Mouse (Mus musculus) neural tube, embryonic 13.5 days (tissue): Measurements from ENCODE around the gene Il15ra. TPM values are rescaled to one million over a fixed set of nuclear protein-coding genes. Genes with fewer than 3 reads are reported as not detected.

ENCODE experiments used
- ATAC-seq: fragments of 200-750 bp; cut with Nextera tagmentation; 2 replicates; pipeline ENCODE4 v1.8.0; 2017; ENCODE audit warnings: low read depth, mild to moderate bottlenecking, moderate TSS enrichment, moderate library complexity
- H3K27ac ChIP-seq: fragments of 300-500 bp; sonication (generic); replicated peaks from 2 replicates; pipeline ENCODE4 v1.5.1; 2015; ENCODE audit warnings: moderate library complexity, mild to moderate bottlenecking, inconsistent platforms
- H3K27me3 ChIP-seq: fragments of 300-500 bp; sonication (generic); 2 replicates; pipeline ENCODE4 v1.6.1; 2015; ENCODE audit warnings: mild to moderate bottlenecking, inconsistent platforms
- H3K36me3 ChIP-seq: fragments of 300-500 bp; sonication (generic); 2 replicates; pipeline ENCODE4 v1.6.1; 2015; ENCODE audit warnings: mild to moderate bottlenecking, inconsistent platforms
- H3K4me1 ChIP-seq: fragments of 300-500 bp; sonication (generic); replicated peaks from 2 replicates; pipeline ENCODE4 v1.6.1; 2015; ENCODE audit warnings: inconsistent platforms
- H3K4me2 ChIP-seq: fragments of 300-500 bp; sonication (generic); 2 replicates; pipeline ENCODE4 v1.6.1; 2015; ENCODE audit warnings: inconsistent platforms, mild to moderate bottlenecking, moderate library complexity
- H3K4me3 ChIP-seq: fragments of 300-500 bp; sonication (generic); 2 replicates; pipeline ENCODE4 v1.5.1; 2015; ENCODE audit warnings: mild to moderate bottlenecking, inconsistent platforms
- H3K9ac ChIP-seq: fragments of 300-500 bp; sonication (generic); 2 replicates; pipeline ENCODE4 v1.6.1; 2015; ENCODE audit warnings: moderate library complexity, mild to moderate bottlenecking, inconsistent platforms
- H3K9me3 ChIP-seq: fragments of 300-500 bp; sonication (generic); 2 replicates; pipeline ENCODE4 v1.6.1; 2016; ENCODE audit warnings: inconsistent platforms
- WGBS: fragments of 180-500 bp; shearing (Covaris S2); methylation state at CpG from one replicate; pipeline ENCODE4 v1.1.7; 2015; 5-methylcytosine and 5-hydroxymethylcytosine counted together
- polyA plus RNA-seq: library from polyadenylated mRNA; unstranded; fragments of >200 nt; fragmentation: Nextera tagmentation; extraction: Ambion mirVana; gene quantifications from 2 replicates; pipeline ENCODE4 v1.2.1, GENCODE M21; 2015

Il15ra gene
- polyA plus RNA-seq: 0.74 and 0.81 TPM in 2 replicates

DNA sequence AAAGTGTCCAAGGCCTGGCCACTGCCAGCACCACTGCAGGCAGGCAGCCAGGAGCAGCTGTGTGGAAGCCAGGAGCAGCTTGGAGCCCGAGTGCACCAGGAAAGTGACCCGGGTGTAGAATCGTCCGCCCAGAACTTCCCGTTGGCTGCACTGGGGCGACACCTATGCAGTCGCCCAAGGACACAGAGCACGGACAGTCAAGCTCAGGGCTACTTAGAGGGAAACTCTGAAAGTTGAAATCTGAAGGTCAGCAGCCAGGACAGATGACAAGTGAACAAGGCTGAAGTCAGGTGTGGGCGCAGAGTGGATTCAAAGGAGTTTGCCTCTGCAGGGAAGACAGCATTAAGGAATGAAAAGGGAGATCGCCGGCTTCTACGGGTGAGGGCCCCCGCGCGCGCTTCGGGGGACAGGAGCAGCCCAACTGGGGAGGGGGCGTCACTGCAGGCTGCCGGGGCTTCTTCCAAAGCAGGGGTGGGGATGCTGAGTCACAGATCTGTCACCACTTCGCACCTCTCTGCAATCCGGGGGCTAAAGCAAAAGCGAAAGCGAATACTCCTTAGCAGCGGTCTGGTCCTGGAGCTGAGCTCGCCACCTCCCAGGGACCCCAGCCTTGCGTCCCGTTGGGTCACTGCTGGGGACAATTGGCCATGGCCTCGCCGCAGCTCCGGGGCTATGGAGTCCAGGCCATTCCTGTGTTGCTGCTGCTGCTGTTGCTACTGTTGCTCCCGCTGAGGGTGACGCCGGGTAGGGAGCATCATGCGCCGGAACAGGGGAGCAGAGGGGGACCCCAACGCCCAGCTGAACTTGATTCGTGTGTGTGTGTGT lies at the start of gene Il15ra:
Il15ra (plus strand) TSS at position 90 of the 825 bp plus-strand sequence.
- Histone ChIP-seq H3K27ac (no peak within 1 kb of the TSS), H3K27me3 (peaks cover 44% of the 10 kb centered on the region), H3K4me1 (peaks cover 13% of the 10 kb centered on the region), H3K9me3 (no peaks in the 10 kb centered on the region), H3K4me2 (peak within 1 kb of the TSS; percentile 99), H3K4me3 (peak within 1 kb of the TSS; percentile 54), H3K9ac (peak within 1 kb of the TSS; percentile 73), H3K36me3 (no peaks in the 10 kb centered on the region)
- WGBS: under 1% methylated on average over 37 of the region's 37 CpGs
- ATAC-seq: peak; percentile 79

- Histone ChIP-seq H3K4me1 (no peaks in the 10 kb centered on the region), H3K9ac (no peak overlapping the region), H3K9me3 (no peaks in the 10 kb centered on the region), H3K36me3 (no peaks in the 10 kb centered on the region), H3K4me2 (no peak overlapping the region), H3K27me3 (no peaks in the 10 kb centered on the region), H3K4me3 (no peak overlapping the region), H3K27ac (no peak overlapping the region)
- 89% methylated on average over 2 of the region's 2 CpGs for whole genome bisulfite sequencing
- ATAC-seq: no peak
Observed at GRCm38 (mm10) chr2:11657581-11657980, 47.5 kb upstream of the Il15ra start.

- Histone ChIP-seq H3K36me3 (no peaks in the 10 kb centered on the region), H3K27ac (no peak overlapping the region), H3K4me1 (no peaks in the 10 kb centered on the region), H3K4me3 (no peak overlapping the region), H3K9ac (no peak overlapping the region), H3K9me3 (no peaks in the 10 kb centered on the region), H3K27me3 (no peaks in the 10 kb centered on the region), H3K4me2 (no peak overlapping the region)
- no peak for ATAC-seq
- 29% methylated on average over 2 of the region's 2 CpGs for WGBS
Observed at GRCm38 (mm10) chr2:11659263-11659662, 45.8 kb upstream of the Il15ra start.

DNA sequence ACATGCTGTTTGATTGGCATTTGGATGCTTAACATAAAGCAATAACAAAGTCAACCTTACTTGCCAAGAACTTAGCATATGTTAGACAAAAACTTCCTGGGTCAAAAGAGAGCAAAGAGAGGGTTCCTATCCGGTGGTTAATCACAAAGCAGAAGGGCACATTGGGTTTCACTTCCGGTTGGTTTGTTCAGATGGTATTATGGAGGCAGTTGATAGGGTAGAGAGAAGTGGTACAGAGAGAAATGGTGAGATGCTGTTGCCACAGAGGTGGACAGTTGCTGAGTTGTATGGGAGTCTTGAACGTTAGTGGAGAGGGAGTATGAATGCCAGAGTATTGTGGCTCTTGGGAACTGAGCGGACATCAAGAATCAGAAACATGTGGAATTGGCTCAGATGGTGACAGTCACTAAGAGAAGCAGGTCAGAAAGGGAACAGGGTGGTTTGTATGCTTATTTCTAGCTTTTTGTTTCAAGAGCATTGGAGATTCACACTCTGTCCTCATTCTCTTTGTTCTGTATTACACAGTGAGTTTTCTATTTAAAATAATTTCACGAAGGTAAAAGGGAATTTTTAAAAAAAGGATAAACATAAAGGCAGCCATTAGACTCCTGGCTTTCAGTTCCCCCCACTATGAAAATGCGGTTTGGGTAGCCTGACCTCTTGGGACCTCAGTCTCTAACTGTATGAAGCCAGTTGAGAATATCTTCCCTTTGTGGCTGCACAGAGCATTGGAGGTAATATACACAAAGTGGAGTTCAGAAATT lies 42.8 kb upstream of the Il15ra start:
- ATAC-seq: no peak
- no peak overlapping the region for H3K4me2 ChIP-seq
- WGBS: 88% methylated on average over 6 of the region's 6 CpGs

DNA sequence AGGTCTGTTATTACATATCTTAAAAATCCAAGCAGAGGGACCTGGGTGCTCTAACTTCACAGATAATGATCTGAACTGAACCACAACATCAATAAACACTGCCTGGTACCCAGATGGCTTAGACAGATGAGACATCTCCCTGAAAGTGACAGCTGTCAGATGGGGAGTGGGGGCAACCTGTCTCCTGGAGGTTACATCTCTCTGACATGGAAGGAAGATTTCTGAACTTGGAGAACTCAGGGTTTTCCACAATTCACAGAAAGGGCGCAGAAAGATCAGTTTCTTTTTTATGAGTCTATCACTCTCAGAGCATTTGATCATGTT lies 42.2 kb upstream of the Il15ra start:
- H3K9me3 ChIP-seq: no peaks in the 10 kb centered on the region
- no peaks in the 10 kb centered on the region for H3K4me1 ChIP-seq
- H3K27me3 ChIP-seq: no peaks in the 10 kb centered on the region
- no peak overlapping the region for H3K4me2 ChIP-seq
- no peak overlapping the region for H3K4me3 ChIP-seq
- no peak overlapping the region for H3K27ac ChIP-seq
- no peaks in the 10 kb centered on the region for H3K36me3 ChIP-seq
- WGBS: 82% methylated on average over 1 of the region's 1 CpGs
- no peak overlapping the region for H3K9ac ChIP-seq
- ATAC-seq: no peak

More for the DNA sequence above, 42.8 kb upstream of the Il15ra start:
- no peaks in the 10 kb centered on the region for H3K36me3 ChIP-seq
- H3K4me3 ChIP-seq: no peak overlapping the region
- no peaks in the 10 kb centered on the region for H3K9me3 ChIP-seq
- no peaks in the 10 kb centered on the region for H3K4me1 ChIP-seq
- H3K9ac ChIP-seq: no peak overlapping the region
- H3K27me3 ChIP-seq: no peaks in the 10 kb centered on the region
- no peak overlapping the region for H3K27ac ChIP-seq

GRCm38 (mm10) chr2:11663961-11664360 lies 41.1 kb upstream of the Il15ra start:
- 0 out of 2 replicates have a peak overlapping the region, but pooled peaks have one; percentile 22 for H3K9ac ChIP-seq
- H3K4me1 ChIP-seq: no peaks in the 10 kb centered on the region
- no peak overlapping the region for H3K27ac ChIP-seq
- H3K27me3 ChIP-seq: no peaks in the 10 kb centered on the region
- H3K36me3 ChIP-seq: no peaks in the 10 kb centered on the region
- H3K9me3 ChIP-seq: no peaks in the 10 kb centered on the region
- peak overlapping the region; percentile 25 for H3K4me3 ChIP-seq
- WGBS: 5% methylated on average over 10 of the region's 10 CpGs
- peak overlapping the region; percentile 48 for H3K4me2 ChIP-seq
- peak; percentile 94 for ATAC-seq

DNA sequence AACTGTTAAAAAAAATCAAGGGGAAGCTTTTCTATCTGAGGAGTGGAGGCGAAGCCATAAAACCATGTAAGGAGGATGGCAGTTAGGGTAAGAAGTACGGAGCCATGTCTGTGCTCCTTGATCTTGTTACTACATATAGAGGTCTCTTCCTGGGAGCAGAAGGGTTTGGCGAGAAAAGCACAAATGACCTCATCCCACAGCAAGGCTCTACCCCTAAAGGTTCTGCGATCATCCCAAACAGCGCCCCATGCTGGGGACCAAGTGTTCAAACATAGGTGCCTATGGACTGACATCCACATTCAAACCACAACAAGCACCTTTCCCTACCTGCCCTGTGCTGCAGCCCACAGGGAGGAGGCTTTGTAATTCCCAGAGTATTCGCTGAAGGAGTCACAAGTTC lies 40.7 kb upstream of the Il15ra start:
- 45% methylated on average over 6 of the region's 6 CpGs for WGBS

GRCm38 (mm10) chr2:11664806-11665205 lies 40.3 kb upstream of the Il15ra start:
- H3K36me3 ChIP-seq: no peaks in the 10 kb centered on the region
- ATAC-seq: no peak
- peak overlapping the region; percentile 48; the same call in 1 of the 2 replicates for H3K4me2 ChIP-seq
- H3K9ac ChIP-seq: no peak overlapping the region
- no peaks in the 10 kb centered on the region for H3K4me1 ChIP-seq
- no peaks in the 10 kb centered on the region for H3K9me3 ChIP-seq
- H3K27me3 ChIP-seq: no peaks in the 10 kb centered on the region
- no peak overlapping the region for H3K4me3 ChIP-seq
- H3K27ac ChIP-seq: no peak overlapping the region
- 88% methylated on average over 4 of the region's 4 CpGs for WGBS

More for the DNA sequence above, 40.7 kb upstream of the Il15ra start:
- Histone ChIP-seq H3K27ac (no peak overlapping the region), H3K27me3 (no peaks in the 10 kb centered on the region), H3K36me3 (no peaks in the 10 kb centered on the region), H3K4me2 (peak overlapping the region; percentile 48), H3K9ac (0 out of 2 replicates have a peak overlapping the region, but pooled peaks have one; percentile 22), H3K4me1 (no peaks in the 10 kb centered on the region), H3K9me3 (no peaks in the 10 kb centered on the region), H3K4me3 (peak overlapping the region; percentile 25)
- ATAC-seq: peak; percentile 74; the same call in 1 of the 2 replicates

DNA sequence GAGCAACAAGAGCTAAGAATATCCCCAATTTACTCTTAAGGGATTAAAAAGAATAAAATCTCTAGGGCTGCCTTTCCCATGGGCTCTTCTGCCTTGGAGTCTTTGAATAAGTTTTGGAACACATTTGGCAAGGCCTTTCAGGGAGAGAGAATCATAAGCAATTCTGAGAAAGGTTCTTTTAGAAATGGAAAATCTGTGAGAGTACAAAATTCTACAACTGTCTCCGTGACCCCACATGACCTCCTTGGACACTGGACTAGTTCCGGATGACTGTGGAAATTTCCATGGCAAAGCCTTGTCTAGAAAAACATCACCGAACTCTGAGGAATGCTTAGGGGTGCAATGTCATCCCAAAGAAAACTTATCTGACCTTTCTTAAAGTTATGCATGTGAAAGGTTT lies 39.8 kb upstream of the Il15ra start:
- Histone ChIP-seq H3K9me3 (no peaks in the 10 kb centered on the region), H3K27me3 (no peaks in the 10 kb centered on the region), H3K27ac (no peak overlapping the region), H3K4me2 (no peak overlapping the region), H3K36me3 (no peaks in the 10 kb centered on the region), H3K4me1 (no peaks in the 10 kb centered on the region), H3K9ac (no peak overlapping the region), H3K4me3 (no peak overlapping the region)
- ATAC-seq: no peak
- WGBS: 89% methylated on average over 3 of the region's 3 CpGs

DNA sequence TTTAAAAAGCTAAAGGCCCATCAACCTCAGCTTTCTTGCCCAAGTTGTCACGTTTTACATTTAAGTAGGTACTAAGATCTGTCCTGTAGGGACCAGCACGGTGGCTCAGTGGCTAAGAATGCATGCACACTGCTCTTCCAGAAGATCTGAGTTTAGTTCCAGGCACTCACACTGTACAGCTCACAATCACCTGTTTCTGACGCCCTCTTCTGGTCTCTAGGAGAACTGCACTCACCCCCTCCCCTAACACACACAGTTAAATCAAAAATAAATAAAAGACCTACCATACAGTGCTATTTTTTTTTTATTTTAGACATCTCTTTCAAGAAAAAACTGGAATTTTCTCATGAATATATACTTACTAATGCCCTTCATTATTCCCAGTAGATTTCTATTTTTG lies 32.9 kb upstream of the Il15ra start:
- 25% methylated on average over 3 of the region's 3 CpGs for WGBS
- no peaks in the 10 kb centered on the region for H3K4me1 ChIP-seq
- no peak overlapping the region for H3K4me3 ChIP-seq
- no peak overlapping the region for H3K9ac ChIP-seq
- H3K27ac ChIP-seq: no peak overlapping the region
- H3K27me3 ChIP-seq: no peaks in the 10 kb centered on the region
- no peaks in the 10 kb centered on the region for H3K36me3 ChIP-seq
- no peaks in the 10 kb centered on the region for H3K9me3 ChIP-seq
- H3K4me2 ChIP-seq: no peak overlapping the region
- ATAC-seq: no peak

GRCm38 (mm10) chr2:11679626-11680025 lies 25.5 kb upstream of the Il15ra start:
- Histone ChIP-seq H3K27me3 (no peaks in the 10 kb centered on the region), H3K27ac (no peak overlapping the region), H3K36me3 (no peaks in the 10 kb centered on the region), H3K4me1 (no peaks in the 10 kb centered on the region), H3K9ac (no peak overlapping the region), H3K4me2 (no peak overlapping the region), H3K4me3 (no peak overlapping the region), H3K9me3 (no peaks in the 10 kb centered on the region)
- 79% methylated on average over 7 of the region's 7 CpGs for WGBS
- no peak for ATAC-seq

GRCm38 (mm10) chr2:11682712-11683111 lies 22.4 kb upstream of the Il15ra start:
- H3K36me3 ChIP-seq: no peaks in the 10 kb centered on the region
- no peak overlapping the region for H3K27ac ChIP-seq
- no peak overlapping the region for H3K9ac ChIP-seq
- no peak overlapping the region for H3K4me3 ChIP-seq
- WGBS: 46% methylated on average over 4 of the region's 4 CpGs
- ATAC-seq: no peak
- no peaks in the 10 kb centered on the region for H3K4me1 ChIP-seq
- no peak overlapping the region for H3K4me2 ChIP-seq
- no peaks in the 10 kb centered on the region for H3K27me3 ChIP-seq
- no peaks in the 10 kb centered on the region for H3K9me3 ChIP-seq
